Comparison of ENCODE assay signal across 8 mouse cellular contexts in the genomic region with DNA sequence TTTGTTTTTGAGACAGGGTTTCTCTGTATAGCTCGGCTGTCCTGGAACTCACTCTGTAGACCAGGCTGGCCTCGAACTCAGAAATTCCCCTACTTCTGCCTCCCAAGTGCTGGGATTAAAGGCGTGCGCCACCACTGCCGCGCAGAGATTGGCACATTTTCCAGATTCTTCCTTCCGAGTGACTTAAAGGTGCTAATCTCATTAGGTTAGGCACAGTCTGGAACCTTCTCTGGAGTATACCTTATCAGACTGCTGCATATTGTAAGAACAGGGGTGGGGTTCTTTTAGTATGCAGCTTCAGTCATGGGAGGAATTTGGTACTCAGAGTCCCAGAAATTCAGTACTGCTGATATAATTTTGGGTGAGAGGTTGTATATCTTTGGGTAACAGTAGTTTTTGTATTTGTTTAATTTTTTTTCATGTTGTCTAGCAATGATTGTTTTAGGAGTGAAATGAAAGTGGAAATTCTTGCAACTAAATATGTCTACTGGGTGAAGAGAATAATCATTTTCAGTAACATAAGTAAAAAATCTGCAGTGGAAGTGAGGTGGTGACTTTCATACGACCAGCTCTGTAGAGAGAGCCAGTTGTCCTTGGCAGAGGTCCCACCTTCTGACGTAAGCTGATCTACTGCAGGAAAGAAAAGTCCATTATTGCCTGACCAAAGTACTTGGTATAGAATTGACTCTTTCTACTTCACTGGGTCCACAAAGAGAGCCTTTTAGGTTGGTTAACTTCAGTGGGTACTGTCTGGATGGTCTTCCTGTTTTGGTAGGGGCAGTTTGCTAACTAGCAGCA. TPM values are rescaled to one million over a fixed set of nuclear protein-coding genes. Genes with fewer than 3 reads are reported as not detected.
DNase-seq lines count a peak whose midpoint lies in the region; ATAC-seq lines count a peak whose summit lies in the region.

No protein-coding gene starts in this region.

- H3K9me3 ChIP-seq in heart, embryonic 16.5 days (replicated peaks; ENCODE audit: control insufficient read depth, low read length): no peaks in the 10 kb centered on the region

- peak overlapping the region; percentile 84 for H3K27ac ChIP-seq in heart, embryonic 16.5 days (ENCODE audit: low read length)

- no peaks in the 10 kb centered on the region for H3K27me3 ChIP-seq in heart, embryonic 16.5 days (ENCODE audit: control insufficient read depth, insufficient read depth, low read length)

- peak; percentile 71 for ATAC-seq in heart, embryonic 16.5 days (replicated peaks; ENCODE audit: extremely low read depth, insufficient read depth, low FRiP score)

- H3K4me2 ChIP-seq in heart, embryonic 16.5 days (ENCODE audit: low read depth, low read length): peak overlapping the region; percentile 20

- no peak overlapping the region for H3K4me3 ChIP-seq in heart, embryonic 16.5 days (ENCODE audit: low read length)

- WGBS in heart, embryonic 16.5 days: 38% methylated on average over 9 of the region's 9 CpGs

- peaks cover 57% of the 10 kb centered on the region for H3K4me1 ChIP-seq in heart, embryonic 16.5 days (ENCODE audit: control insufficient read depth, insufficient read depth, low read length)

- peak; percentile 60 for DNase-seq in right cerebral cortex, adult 18-20 months
- DNase-seq in right cerebral cortex, postnatal 14 days: no peak
- DNase-seq in cerebellum, adult 9-11 months: peak; percentile 61
- peak; percentile 81 to 84 for DNase-seq in kidney, postnatal 4 days
- DNase-seq in lung, postnatal 4 days: peak; percentile 72 to 85
- DNase-seq in retina, embryonic 14.5 days (ENCODE audit: low spot score): no peak
- no peak for DNase-seq in thymus, postnatal 14 days

- 0 out of 2 replicates have a peak, but pooled peaks cover 3% of the 10 kb centered on the region for H3K36me3 ChIP-seq in heart, embryonic 16.5 days (ENCODE audit: control insufficient read depth, insufficient read depth)

- H3K9ac ChIP-seq in heart, embryonic 16.5 days (ENCODE audit: low read length): 0 out of 2 replicates have a peak overlapping the region, but pooled peaks have one; percentile 7

RNA-seq across cellular contexts. Expression of a gene that starts 6.7 kb away (rescaled TPM):
- 93.0 and 113 TPM in 2 replicates for polyA plus RNA-seq in heart, embryonic 16.5 days (2015; fragmentation: Nextera tagmentation; extraction: Ambion mirVana)

RNA-seq across cellular contexts. Expression of a gene that starts 36.8 kb away (rescaled TPM):
- 40.0 and 40.3 TPM in 2 replicates for polyA plus RNA-seq in heart, embryonic 16.5 days (2015; fragmentation: Nextera tagmentation; extraction: Ambion mirVana)

Comparison
In these comparisons a context has a peak if more than half of its experiments do, and no peak if none do; other contexts are left out.
1. DNase-seq: peak in right cerebral cortex, adult 18-20 months (single experiment), cerebellum, adult 9-11 months (single experiment), kidney, postnatal 4 days (2 of 2) and lung, postnatal 4 days (2 of 2); none in right cerebral cortex, postnatal 14 days (single experiment), retina, embryonic 14.5 days (single experiment) and thymus, postnatal 14 days (single experiment).